Mouse (Mus musculus): ENCODE data around the gene Usp32. TPM values are rescaled to one million over a fixed set of nuclear protein-coding genes. Genes with fewer than 3 reads are reported as not detected.
"Not testable (repeated sequence)": the region's sequence is repeated elsewhere in the genome, so short reads cannot be mapped to it uniquely, and the experiment has no call there.

Gene Usp32
- polyA plus RNA-seq, 1 experiment: 55.0 TPM

- no peak for TF ChIP-seq CTCF (IDR thresholded peaks at IDR 0.05; ENCODE audit: extremely low read depth, insufficient read depth, low read length)
- TF ChIP-seq POLR2A (IDR thresholded peaks at IDR 0.05; ENCODE audit: extremely low read depth, insufficient read depth, low read length): no peak
- Histone ChIP-seq H3K4me1 (ENCODE audit: control insufficient read depth, insufficient read depth, low read length) (no peaks in the 10 kb centered on the region), H3K4me3 (ENCODE audit: insufficient read depth, low read length) (no peak overlapping the region), H3K27ac (ENCODE audit: insufficient read depth, low read length) (no peak overlapping the region)
Observed at GRCm38 (mm10) chr11:85170833-85171232, 30.9 kb upstream of the Usp32 start.

GRCm38 (mm10) chr11:85170058-85170740 lies 30.2 kb upstream of the Usp32 start, which contains the start of gene 1700125H20Rik:
Gene 1700125H20Rik, plus strand, starts transcription at chr11:85170404.
- Histone ChIP-seq H3K4me3 (ENCODE audit: insufficient read depth, low read length) (no peak within 1 kb of the TSS), H3K4me1 (ENCODE audit: control insufficient read depth, insufficient read depth, low read length) (no peaks in the 10 kb centered on the region), H3K27ac (ENCODE audit: insufficient read depth, low read length) (no peak within 1 kb of the TSS)
- no peak for TF ChIP-seq POLR2A (IDR thresholded peaks at IDR 0.05; ENCODE audit: extremely low read depth, insufficient read depth, low read length)
- TF ChIP-seq CTCF (IDR thresholded peaks at IDR 0.05; ENCODE audit: extremely low read depth, insufficient read depth, low read length): peak; percentile 80

- TF ChIP-seq CTCF (IDR thresholded peaks at IDR 0.05; ENCODE audit: extremely low read depth, insufficient read depth, low read length) (no peak), POLR2A (IDR thresholded peaks at IDR 0.05; ENCODE audit: extremely low read depth, insufficient read depth, low read length) (no peak)
- Histone ChIP-seq H3K4me3 (ENCODE audit: insufficient read depth, low read length) (no peak overlapping the region), H3K4me1 (ENCODE audit: control insufficient read depth, insufficient read depth, low read length) (no peaks in the 10 kb centered on the region)
Observed at GRCm38 (mm10) chr11:85167503-85167902, 27.5 kb upstream of the Usp32 start.

GRCm38 (mm10) chr11:85164371-85164770 lies 24.4 kb upstream of the Usp32 start:
- H3K4me1 ChIP-seq (ENCODE audit: control insufficient read depth, insufficient read depth, low read length): no peaks in the 10 kb centered on the region
- no peak overlapping the region for H3K4me3 ChIP-seq (ENCODE audit: insufficient read depth, low read length)
- no peak overlapping the region for H3K27ac ChIP-seq (ENCODE audit: insufficient read depth, low read length)
- TF ChIP-seq POLR2A (IDR thresholded peaks at IDR 0.05; ENCODE audit: extremely low read depth, insufficient read depth, low read length) (no peak), CTCF (IDR thresholded peaks at IDR 0.05; ENCODE audit: extremely low read depth, insufficient read depth, low read length) (no peak)

More at GRCm38 (mm10) chr11:85167503-85167902, 27.5 kb upstream of the Usp32 start:
- no peak overlapping the region for H3K27ac ChIP-seq (ENCODE audit: insufficient read depth, low read length)

- H3K4me3 ChIP-seq (ENCODE audit: insufficient read depth, low read length); H3K27ac ChIP-seq (ENCODE audit: insufficient read depth, low read length); H3K4me1 ChIP-seq (ENCODE audit: control insufficient read depth, insufficient read depth, low read length): not testable (repeated sequence)
Observed at GRCm38 (mm10) chr11:85163014-85163413, 23.1 kb upstream of the Usp32 start.

GRCm38 (mm10) chr11:85157301-85157700 lies 17.3 kb upstream of the Usp32 start:
- no peak overlapping the region for H3K27ac ChIP-seq (ENCODE audit: insufficient read depth, low read length)
- TF ChIP-seq CTCF (IDR thresholded peaks at IDR 0.05; ENCODE audit: extremely low read depth, insufficient read depth, low read length): no peak
- no peak for TF ChIP-seq POLR2A (IDR thresholded peaks at IDR 0.05; ENCODE audit: extremely low read depth, insufficient read depth, low read length)
- no peak overlapping the region for H3K4me3 ChIP-seq (ENCODE audit: insufficient read depth, low read length)
- no peaks in the 10 kb centered on the region for H3K4me1 ChIP-seq (ENCODE audit: control insufficient read depth, insufficient read depth, low read length)

- Histone ChIP-seq H3K4me1 (ENCODE audit: control insufficient read depth, insufficient read depth, low read length) (no peaks in the 10 kb centered on the region), H3K27ac (ENCODE audit: insufficient read depth, low read length) (no peak overlapping the region), H3K4me3 (ENCODE audit: insufficient read depth, low read length) (no peak overlapping the region)
- TF ChIP-seq CTCF (IDR thresholded peaks at IDR 0.05; ENCODE audit: extremely low read depth, insufficient read depth, low read length) (no peak), POLR2A (IDR thresholded peaks at IDR 0.05; ENCODE audit: extremely low read depth, insufficient read depth, low read length) (no peak)
Observed at GRCm38 (mm10) chr11:85152256-85152930, 12.4 kb upstream of the Usp32 start.

GRCm38 (mm10) chr11:85138776-85139474 lies 1.0 kb downstream of the Usp32 start:
- TF ChIP-seq CTCF (IDR thresholded peaks at IDR 0.05; ENCODE audit: extremely low read depth, insufficient read depth, low read length) (no peak), POLR2A (IDR thresholded peaks at IDR 0.05; ENCODE audit: extremely low read depth, insufficient read depth, low read length) (no peak)
- no peaks in the 10 kb centered on the region for H3K4me1 ChIP-seq (ENCODE audit: control insufficient read depth, insufficient read depth, low read length)
- no peak overlapping the region for H3K27ac ChIP-seq (ENCODE audit: insufficient read depth, low read length)
- H3K4me3 ChIP-seq (ENCODE audit: insufficient read depth, low read length): peak overlapping the region; percentile 100

GRCm38 (mm10) chr11:85131542-85131941 lies 8.4 kb downstream of the Usp32 start:
- TF ChIP-seq POLR2A (IDR thresholded peaks at IDR 0.05; ENCODE audit: extremely low read depth, insufficient read depth, low read length) (no peak), CTCF (IDR thresholded peaks at IDR 0.05; ENCODE audit: extremely low read depth, insufficient read depth, low read length) (no peak)
- H3K4me3 ChIP-seq (ENCODE audit: insufficient read depth, low read length): no peak overlapping the region
- H3K27ac ChIP-seq (ENCODE audit: insufficient read depth, low read length): no peak overlapping the region
- no peaks in the 10 kb centered on the region for H3K4me1 ChIP-seq (ENCODE audit: control insufficient read depth, insufficient read depth, low read length)

Data from cortical plate, adult 2 months (tissue).